Mouse (Mus musculus) forebrain, embryonic 10.5 days (tissue): ENCODE results near the gene Stk40. TPM values are rescaled to one million over a fixed set of nuclear protein-coding genes. Genes with fewer than 3 reads are reported as not detected.
"Not testable (repeated sequence)": the region's sequence is repeated elsewhere in the genome, so short reads cannot be mapped to it uniquely, and the experiment has no call there.

ENCODE experiments used
- DNase-seq: peaks from one replicate; pipeline ENCODE4 v3.0.0-alpha.2; 2017; ENCODE audit warnings: low spot score; ENCODE audit errors: extremely low spot score
- H3K27ac ChIP-seq: fragments of 300-500 bp; sonication (generic); 2 replicates; pipeline ENCODE4 v1.5.1; 2016; ENCODE audit warnings: mild to moderate bottlenecking
- H3K27me3 ChIP-seq: fragments of 300-500 bp; sonication (generic); 2 replicates; pipeline ENCODE4 v1.6.1; 2016; ENCODE audit warnings: mild to moderate bottlenecking; ENCODE audit not compliant: poor library complexity, severe bottlenecking
- H3K36me3 ChIP-seq: fragments of 300-500 bp; sonication (generic); replicated peaks from 2 replicates; pipeline ENCODE4 v1.6.1; 2016; ENCODE audit warnings: mild to moderate bottlenecking, moderate library complexity
- H3K4me1 ChIP-seq: fragments of 300-500 bp; sonication (generic); 2 replicates; pipeline ENCODE4 v1.6.1; 2016
- H3K4me3 ChIP-seq: fragments of 300-500 bp; sonication (generic); 2 replicates; pipeline ENCODE4 v1.5.1; 2016; ENCODE audit warnings: mild to moderate bottlenecking, moderate library complexity
- H3K9me3 ChIP-seq: fragments of 300-500 bp; sonication (generic); 2 replicates; pipeline ENCODE4 v1.6.1; 2016; ENCODE audit warnings: mild to moderate bottlenecking, moderate library complexity
- WGBS: fragments of 180-500 bp; shearing (Covaris S2); methylation state at CpG from one replicate; pipeline ENCODE4 v1.1.7; 2016; 5-methylcytosine and 5-hydroxymethylcytosine counted together
- polyA plus RNA-seq: library from polyadenylated mRNA; unstranded; fragments of >200 nt; fragmentation: Nextera tagmentation; extraction: Ambion mirVana; gene quantifications from 2 replicates; pipeline ENCODE4 v1.2.1, GENCODE M21; 2016

The Stk40 gene
- polyA plus RNA-seq, 1 experiment from 2014 or later, result 43.7 TPM

DNA sequence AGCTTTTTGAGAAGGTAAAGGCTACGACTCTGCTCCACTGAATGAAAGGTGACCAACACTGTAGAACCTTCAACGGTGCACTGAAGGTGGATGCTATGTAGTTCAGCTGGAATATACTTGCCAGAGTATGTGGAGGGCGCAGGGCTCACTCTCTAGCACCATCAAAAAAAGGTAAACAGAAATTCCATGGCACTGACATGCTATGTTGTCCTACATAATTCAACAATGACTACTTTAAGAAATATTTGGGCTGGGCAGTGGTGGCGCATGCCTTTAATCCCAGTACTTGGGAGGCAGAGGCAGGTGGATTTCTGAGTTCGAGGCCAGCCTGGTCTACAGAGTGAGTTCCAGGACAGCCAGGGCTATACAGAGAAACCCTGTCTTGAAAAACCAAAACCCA is 67.0 kb downstream of the Stk40 start:
- not testable (repeated sequence) for DNase-seq, H3K4me1 ChIP-seq, H3K4me3 ChIP-seq, H3K9me3 ChIP-seq, H3K27me3 ChIP-seq, H3K27ac ChIP-seq
- WGBS, result 96% methylated on average over 5 of the region's 5 CpGs
- peaks cover 100% of the 10 kb centered on the region for H3K36me3 ChIP-seq

DNA sequence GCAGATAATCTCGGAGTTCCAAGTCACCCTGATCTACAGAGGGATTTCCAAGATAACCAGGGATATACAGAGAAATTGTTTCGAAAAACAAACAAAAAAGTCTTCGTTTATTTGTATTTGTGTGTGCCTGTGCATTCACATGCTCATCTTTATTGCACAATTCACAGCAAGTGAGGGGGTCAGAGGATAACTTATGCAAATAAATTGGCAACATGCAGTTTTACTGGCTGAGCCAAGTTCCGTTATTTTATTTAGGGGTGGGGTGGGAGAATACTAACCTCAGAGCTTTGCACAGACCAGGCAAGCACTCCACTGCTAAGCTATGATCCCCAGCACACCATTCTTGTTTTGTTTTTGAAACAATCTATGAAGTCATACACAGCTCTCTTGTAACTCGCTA is 70.0 kb downstream of the Stk40 start:
- no peak for DNase-seq
- Histone ChIP-seq H3K4me3 (no peak overlapping the region), H3K27ac (no peak overlapping the region), H3K9me3 (no peaks in the 10 kb centered on the region), H3K36me3 (peaks cover 97% of the 10 kb centered on the region), H3K4me1 (no peaks in the 10 kb centered on the region), H3K27me3 (no peaks in the 10 kb centered on the region)
- WGBS, result 95% methylated on average over 5 of the region's 5 CpGs

DNA sequence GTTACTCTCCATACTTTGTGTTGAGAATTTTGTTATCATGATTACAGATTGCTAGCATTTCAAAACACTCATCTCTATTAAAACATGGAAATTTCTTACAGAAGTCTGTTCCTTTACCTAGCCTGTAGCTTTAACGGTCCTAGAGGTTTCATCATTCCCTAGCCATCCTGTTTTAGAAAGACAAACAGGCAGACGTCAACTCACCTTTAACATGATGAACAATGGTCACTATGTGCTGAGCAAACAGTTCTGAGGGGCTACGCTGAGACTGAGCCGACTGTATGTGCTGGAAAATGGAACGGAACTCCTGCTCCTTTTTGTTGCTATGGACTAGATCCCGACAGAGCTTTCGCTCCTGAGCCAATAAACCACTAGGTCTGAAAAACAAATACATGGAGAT is 72.2 kb downstream of the Stk40 start:
- H3K9me3 ChIP-seq, H3K27me3 ChIP-seq, H3K27ac ChIP-seq, H3K4me1 ChIP-seq, DNase-seq, H3K4me3 ChIP-seq: not testable (repeated sequence)
- peaks cover 97% of the 10 kb centered on the region for H3K36me3 ChIP-seq
- WGBS, result 94% methylated on average over 7 of the region's 7 CpGs

DNA sequence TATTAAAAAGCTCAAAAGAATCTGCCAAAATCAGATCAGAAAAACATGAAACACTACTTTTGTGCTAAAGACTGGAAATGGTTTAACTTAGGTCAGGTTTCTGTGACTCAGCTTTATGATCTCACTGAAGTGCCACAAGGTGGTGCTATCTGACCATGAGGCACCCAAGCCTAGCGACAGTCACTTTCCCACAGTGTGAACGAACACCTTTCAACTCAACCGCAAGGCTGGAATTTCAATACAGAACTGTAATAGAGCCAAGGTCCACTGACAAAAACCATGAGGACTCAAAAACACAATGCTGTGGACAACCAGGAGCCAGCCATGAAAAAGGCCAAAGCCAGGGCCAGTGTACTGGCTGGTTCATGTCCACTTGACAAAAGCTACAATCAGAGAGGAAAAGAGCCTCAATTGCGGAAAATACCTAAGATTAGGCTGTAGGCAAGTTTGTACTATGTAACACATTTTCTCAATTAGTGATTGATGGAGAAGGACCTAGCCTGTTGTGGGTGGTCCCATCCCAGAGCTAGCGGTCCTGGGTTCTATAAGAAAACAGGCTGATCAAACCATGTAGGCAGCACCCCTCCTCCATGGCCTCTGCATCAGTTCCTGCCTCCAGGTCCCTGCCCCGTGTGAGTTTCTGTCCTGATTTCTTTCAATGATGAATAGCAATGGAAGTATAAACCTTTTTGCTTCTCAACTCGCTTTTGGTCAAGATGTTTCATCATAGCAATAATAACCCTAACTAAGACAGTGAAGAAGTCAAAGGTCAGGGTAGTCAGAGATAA is 77.6 kb downstream of the Stk40 start:
- Histone ChIP-seq H3K4me1 (no peaks in the 10 kb centered on the region), H3K27ac (no peak overlapping the region), H3K27me3 (no peaks in the 10 kb centered on the region), H3K9me3 (no peaks in the 10 kb centered on the region), H3K36me3 (peaks cover 96% of the 10 kb centered on the region), H3K4me3 (no peak overlapping the region)
- WGBS, result 78% methylated on average over 7 of the region's 7 CpGs
- no peak for DNase-seq

DNA sequence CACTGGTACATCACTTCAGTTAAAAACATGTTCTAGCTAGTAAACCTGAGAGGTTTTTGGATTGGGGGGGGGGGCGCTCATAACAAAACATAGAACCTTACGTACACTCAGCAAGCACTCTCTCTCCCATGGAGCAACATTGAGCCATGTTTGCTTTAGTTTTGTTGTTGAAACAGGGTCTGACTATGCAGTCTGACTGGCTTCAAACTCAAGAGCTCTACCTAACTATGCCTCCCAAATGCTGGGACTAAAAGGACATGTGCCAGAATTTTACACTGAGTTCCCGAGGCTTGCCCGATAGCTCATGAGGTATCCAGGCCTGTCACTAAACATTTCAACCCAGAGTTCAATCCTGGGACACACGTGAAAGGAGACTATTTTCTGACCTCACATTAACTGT is 79.3 kb downstream of the Stk40 start:
- H3K4me3 ChIP-seq, result no peak overlapping the region
- no peak overlapping the region for H3K27ac ChIP-seq
- no peaks in the 10 kb centered on the region for H3K9me3 ChIP-seq
- DNase-seq, result no peak
- no peaks in the 10 kb centered on the region for H3K4me1 ChIP-seq
- H3K36me3 ChIP-seq, result peaks cover 97% of the 10 kb centered on the region
- no peaks in the 10 kb centered on the region for H3K27me3 ChIP-seq
- WGBS, result 94% methylated on average over 5 of the region's 5 CpGs

DNA sequence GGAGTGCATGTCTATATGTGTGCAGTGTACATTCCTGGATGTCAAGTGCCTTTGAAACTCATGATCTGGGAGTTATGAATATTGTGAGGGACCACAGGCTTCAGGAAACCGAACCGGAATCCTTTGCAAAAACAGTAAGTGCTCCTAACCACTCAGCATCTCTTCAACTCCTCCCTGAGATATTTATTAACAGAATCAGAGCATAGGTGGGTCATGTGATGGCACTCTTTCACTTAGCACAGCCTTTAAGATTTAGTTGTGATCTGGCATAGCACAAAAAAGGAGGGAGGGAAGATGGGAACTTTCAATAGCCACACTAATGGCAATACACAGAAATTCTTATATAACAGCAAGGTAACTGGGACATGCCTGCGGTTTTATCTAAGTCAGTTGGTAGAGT is 83.3 kb downstream of the Stk40 start:
- Histone ChIP-seq H3K27me3 (no peaks in the 10 kb centered on the region), H3K36me3 (peaks cover 95% of the 10 kb centered on the region), H3K9me3 (no peaks in the 10 kb centered on the region), H3K27ac (no peak overlapping the region), H3K4me1 (no peaks in the 10 kb centered on the region), H3K4me3 (no peak overlapping the region)
- 98% methylated on average over 3 of the region's 3 CpGs for WGBS
- no peak for DNase-seq

Other genes starting within 250 kb of the Stk40 start
- 0.32 and 0.65 TPM in 2 replicates for gene Csf3r, start 79.4 kb upstream of the Stk40 start, polyA plus RNA-seq
- gene Mrps15, start 57.0 kb upstream of the Stk40 start, polyA plus RNA-seq, result 136 and 151 TPM in 2 replicates
- gene Oscp1, start 45.4 kb upstream of the Stk40 start, polyA plus RNA-seq, result 31.1 and 34.4 TPM in 2 replicates
- gene Lsm10, start 7.3 kb upstream of the Stk40 start, polyA plus RNA-seq, result 53.7 and 55.1 TPM in 2 replicates
- 19.1 and 20.7 TPM in 2 replicates for gene Eva1b, start 43.8 kb downstream of the Stk40 start, polyA plus RNA-seq
- gene Sh3d21, start 59.5 kb downstream of the Stk40 start, polyA plus RNA-seq, result 1.5 and 1.6 TPM in 2 replicates
- 251 and 256 TPM in 2 replicates for gene Thrap3, start 98.8 kb downstream of the Stk40 start, polyA plus RNA-seq
- 45.6 and 47.1 TPM in 2 replicates for gene Map7d1, start 152.4 kb downstream of the Stk40 start, polyA plus RNA-seq
- 84.8 and 86.8 TPM in 2 replicates for gene Trappc3, start 158.4 kb downstream of the Stk40 start, polyA plus RNA-seq
- gene Col8a2, start 182.8 kb downstream of the Stk40 start, polyA plus RNA-seq, result 5.9 and 6.8 TPM in 2 replicates
- gene Adprhl2, start 217.7 kb downstream of the Stk40 start, polyA plus RNA-seq, result 91.6 TPM in 2 replicates
- gene Tekt2, start 221.7 kb downstream of the Stk40 start, polyA plus RNA-seq, result 2.3 TPM in 2 replicates